ENCODE assay signal across 16 mouse cellular contexts in the genomic region with DNA sequence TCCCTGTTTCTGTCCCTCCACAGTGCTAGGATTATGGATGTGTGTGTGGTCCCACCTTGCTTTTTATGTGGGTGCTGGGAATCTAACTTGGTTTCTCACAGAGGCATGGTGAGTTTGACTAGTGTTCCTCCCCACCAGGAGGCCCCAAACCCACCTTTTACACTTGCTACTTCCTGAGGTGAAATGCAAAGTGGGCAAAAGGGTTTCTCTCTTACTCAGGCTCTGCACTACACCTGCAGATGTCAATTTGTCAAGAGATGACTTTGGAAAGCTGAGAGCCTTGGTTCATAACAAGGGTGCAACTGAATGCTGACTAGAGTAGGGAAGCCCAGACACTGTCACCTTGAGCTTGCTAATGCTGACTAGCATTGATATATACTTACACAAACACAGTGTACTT.
"Had no signal": no experiment of that assay in that cellular context is flagged by ENCODE, and none has a peak within 500 bp of the region (broad histone marks: within the 10 kb centered on the region; RNA-seq: fewer than 3 reads in every experiment).

No protein-coding gene starts in this region.

- H3K4me2 ChIP-seq: neural tube, embryonic 13.5 days; neural tube, embryonic 15.5 days; stomach, embryonic 15.5 days had no signal

- DNase-seq: retina, postnatal 1 day; right cerebral cortex, adult 18-20 months; right cerebral cortex, postnatal 14 days; right cerebral cortex, postnatal 25 days; right cerebral cortex, postnatal 4 days; spleen, adult 18-20 months; thymus, adult 18-20 months; thymus, adult 2 months; thymus, postnatal 14 days; thymus, postnatal 25 days; thymus, postnatal 36 days; thymus, postnatal 4 days had no signal

- H3K27ac ChIP-seq: neural tube, embryonic 13.5 days; neural tube, embryonic 15.5 days; stomach, embryonic 15.5 days; stomach, postnatal 0 days had no signal

- H3K9me3 ChIP-seq: neural tube, embryonic 13.5 days; neural tube, embryonic 15.5 days; stomach, embryonic 15.5 days had no signal

- H3K4me1 ChIP-seq: stomach, embryonic 15.5 days had no signal

- H3K9ac ChIP-seq: neural tube, embryonic 13.5 days; neural tube, embryonic 15.5 days; stomach, embryonic 15.5 days had no signal

- H3K36me3 ChIP-seq: stomach, embryonic 15.5 days had no signal

- H3K27me3 ChIP-seq: neural tube, embryonic 13.5 days; neural tube, embryonic 15.5 days; stomach, embryonic 15.5 days had no signal

- H3K4me3 ChIP-seq: neural tube, embryonic 13.5 days; neural tube, embryonic 15.5 days; stomach, embryonic 15.5 days had no signal
